Mouse (Mus musculus): ENCODE measurements around the gene Fli1. TPM values are rescaled to one million over a fixed set of nuclear protein-coding genes. Genes with fewer than 3 reads are reported as not detected.

Gene Fli1
- polyA plus RNA-seq, 1 experiment from 2014 or later = 68.3 TPM

DNA sequence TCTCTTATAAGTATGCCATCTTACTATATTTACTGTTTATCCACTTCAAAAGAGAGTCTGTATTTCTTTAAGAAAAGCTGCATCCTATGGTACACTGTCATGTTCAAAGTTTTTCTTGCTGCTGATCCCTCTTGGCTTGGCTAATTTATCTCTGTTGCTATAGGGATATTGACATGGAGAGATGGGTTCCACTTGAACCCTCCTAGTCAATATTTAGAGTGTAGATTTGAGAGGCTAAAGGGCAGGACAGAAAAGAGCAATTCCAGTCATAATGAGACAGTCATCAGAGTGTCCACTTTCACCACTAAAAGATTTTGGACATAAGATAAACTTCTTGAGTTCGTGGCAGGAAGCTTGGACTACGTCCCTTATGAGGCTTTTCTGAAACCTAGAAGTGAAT, 142.4 kb downstream of the Fli1 start:
- H3K27ac ChIP-seq (replicated peaks; ENCODE audit: low read depth, low read length) = no peak overlapping the region
- no peak overlapping the region for H3K4me2 ChIP-seq (ENCODE audit: low read depth, severe bottlenecking)
- ATAC-seq (ENCODE audit: insufficient number of reproducible peaks, low FRiP score, low TSS enrichment, low read depth) (no peak), DNase-seq (ENCODE audit: low spot score) (no peak)
- 87% methylated on average over 2 of the region's 2 CpGs for WGBS
- no peak overlapping the region for H3K4me3 ChIP-seq (ENCODE audit: low read depth, low read length)
- peaks cover 4% of the 10 kb centered on the region; the same call in 1 of the 2 replicates for H3K4me1 ChIP-seq (ENCODE audit: control insufficient read depth, insufficient read depth, low read length)
- H3K9me3 ChIP-seq (ENCODE audit: control insufficient read depth, low read length) = no peaks in the 10 kb centered on the region
- H3K9ac ChIP-seq (ENCODE audit: low read length) = no peak overlapping the region
- no peaks in the 10 kb centered on the region for H3K27me3 ChIP-seq (ENCODE audit: control insufficient read depth, insufficient read depth, low read length)
- no peaks in the 10 kb centered on the region for H3K36me3 ChIP-seq (ENCODE audit: control insufficient read depth, insufficient read depth, low read length)

DNA sequence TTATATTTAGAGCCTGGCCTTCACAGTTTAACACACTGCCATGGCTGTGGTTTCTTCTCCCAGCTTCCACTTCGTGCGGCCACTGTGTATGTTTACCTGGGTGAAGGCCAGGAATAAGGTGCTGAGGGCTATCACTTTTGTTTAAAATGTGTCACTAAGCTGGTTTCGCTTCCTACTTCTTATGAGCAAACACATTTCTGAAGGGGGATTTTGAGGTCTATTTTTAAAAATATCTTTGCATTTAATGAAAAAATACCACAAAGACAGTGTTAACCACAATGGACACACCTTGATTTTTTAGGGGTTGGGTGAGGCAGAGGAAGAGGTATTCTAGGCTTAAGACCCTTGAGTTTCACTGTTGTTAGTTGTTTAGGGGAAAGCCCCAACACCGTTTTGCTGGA, 147.9 kb downstream of the Fli1 start:
- H3K27ac ChIP-seq (replicated peaks; ENCODE audit: low read depth, low read length) = no peak overlapping the region
- H3K27me3 ChIP-seq (ENCODE audit: control insufficient read depth, insufficient read depth, low read length) = no peaks in the 10 kb centered on the region
- H3K4me1 ChIP-seq (ENCODE audit: control insufficient read depth, insufficient read depth, low read length) = no peaks in the 10 kb centered on the region
- H3K36me3 ChIP-seq (ENCODE audit: control insufficient read depth, insufficient read depth, low read length) = no peaks in the 10 kb centered on the region
- DNase-seq (ENCODE audit: low spot score) (no peak), ATAC-seq (ENCODE audit: insufficient number of reproducible peaks, low FRiP score, low TSS enrichment, low read depth) (no peak)
- H3K4me2 ChIP-seq (ENCODE audit: low read depth, severe bottlenecking) = no peak overlapping the region
- H3K9me3 ChIP-seq (ENCODE audit: control insufficient read depth, low read length) = no peaks in the 10 kb centered on the region
- H3K9ac ChIP-seq (ENCODE audit: low read length) = no peak overlapping the region
- 95% methylated on average over 4 of the region's 4 CpGs for WGBS
- H3K4me3 ChIP-seq (ENCODE audit: low read depth, low read length) = no peak overlapping the region

DNA sequence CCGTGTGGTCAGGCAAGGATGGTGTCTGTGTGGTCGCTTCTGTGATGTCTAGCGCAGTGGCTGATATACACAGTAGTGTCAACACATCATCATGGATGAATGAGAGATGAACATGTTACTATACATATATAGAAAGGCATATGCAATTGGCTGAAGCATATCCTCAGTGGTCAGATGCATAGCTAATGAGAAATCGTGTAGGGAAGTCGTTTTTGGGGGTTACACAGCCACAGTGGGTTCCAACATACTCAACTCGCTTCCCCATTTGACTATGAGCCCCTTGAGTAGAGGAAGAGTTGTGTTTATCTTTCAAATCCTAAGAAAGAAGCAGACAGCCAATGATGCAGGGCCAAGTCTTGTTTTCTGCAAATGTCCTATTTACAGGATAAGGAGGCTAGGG, 149.9 kb downstream of the Fli1 start:
- WGBS = 85% methylated on average over 6 of the region's 6 CpGs
- no peak overlapping the region for H3K9ac ChIP-seq (ENCODE audit: low read length)
- H3K4me2 ChIP-seq (ENCODE audit: low read depth, severe bottlenecking) = no peak overlapping the region
- no peaks in the 10 kb centered on the region for H3K4me1 ChIP-seq (ENCODE audit: control insufficient read depth, insufficient read depth, low read length)
- no peaks in the 10 kb centered on the region for H3K27me3 ChIP-seq (ENCODE audit: control insufficient read depth, insufficient read depth, low read length)
- DNase-seq (ENCODE audit: low spot score) (no peak), ATAC-seq (ENCODE audit: insufficient number of reproducible peaks, low FRiP score, low TSS enrichment, low read depth) (no peak)
- no peak overlapping the region for H3K4me3 ChIP-seq (ENCODE audit: low read depth, low read length)
- no peaks in the 10 kb centered on the region for H3K9me3 ChIP-seq (ENCODE audit: control insufficient read depth, low read length)
- no peaks in the 10 kb centered on the region for H3K36me3 ChIP-seq (ENCODE audit: control insufficient read depth, insufficient read depth, low read length)
- no peak overlapping the region for H3K27ac ChIP-seq (replicated peaks; ENCODE audit: low read depth, low read length)

GRCm38 (mm10) chr9:32391701-32392100, 151.0 kb downstream of the Fli1 start:
- Histone ChIP-seq H3K4me2 (ENCODE audit: low read depth, severe bottlenecking) (no peak overlapping the region), H3K36me3 (ENCODE audit: control insufficient read depth, insufficient read depth, low read length) (no peaks in the 10 kb centered on the region), H3K4me3 (ENCODE audit: low read depth, low read length) (no peak overlapping the region), H3K9ac (ENCODE audit: low read length) (no peak overlapping the region), H3K9me3 (ENCODE audit: control insufficient read depth, low read length) (no peaks in the 10 kb centered on the region), H3K27ac (replicated peaks; ENCODE audit: low read depth, low read length) (no peak overlapping the region), H3K4me1 (ENCODE audit: control insufficient read depth, insufficient read depth, low read length) (no peaks in the 10 kb centered on the region), H3K27me3 (ENCODE audit: control insufficient read depth, insufficient read depth, low read length) (no peaks in the 10 kb centered on the region)
- ATAC-seq (ENCODE audit: insufficient number of reproducible peaks, low FRiP score, low TSS enrichment, low read depth) (no peak), DNase-seq (ENCODE audit: low spot score) (no peak)
- WGBS = 87% methylated on average over 9 of the region's 9 CpGs

DNA sequence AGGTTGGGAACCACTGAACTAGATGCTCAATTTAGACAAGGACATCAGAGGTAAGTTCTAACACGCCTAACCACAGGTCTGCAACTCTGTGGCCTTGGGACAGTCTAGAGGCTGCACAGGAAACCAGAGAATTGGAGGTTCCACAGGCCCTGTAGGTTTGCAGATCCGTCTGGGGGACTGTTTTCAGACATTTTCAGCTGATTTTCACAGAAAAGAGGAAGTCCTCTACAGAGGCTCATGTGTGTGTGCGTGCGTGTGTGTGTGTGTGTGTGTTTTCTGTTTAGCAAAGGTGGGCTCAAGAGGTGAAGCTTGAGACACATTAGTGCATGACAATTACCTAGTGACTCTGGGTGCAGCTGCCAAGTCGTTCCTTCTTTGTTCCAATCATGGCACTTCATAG, 151.6 kb downstream of the Fli1 start:
- Histone ChIP-seq H3K4me3 (ENCODE audit: low read depth, low read length) (no peak overlapping the region), H3K4me1 (ENCODE audit: control insufficient read depth, insufficient read depth, low read length) (no peaks in the 10 kb centered on the region), H3K9me3 (ENCODE audit: control insufficient read depth, low read length) (no peaks in the 10 kb centered on the region), H3K4me2 (ENCODE audit: low read depth, severe bottlenecking) (no peak overlapping the region), H3K36me3 (ENCODE audit: control insufficient read depth, insufficient read depth, low read length) (no peaks in the 10 kb centered on the region), H3K27ac (replicated peaks; ENCODE audit: low read depth, low read length) (no peak overlapping the region), H3K9ac (ENCODE audit: low read length) (no peak overlapping the region), H3K27me3 (ENCODE audit: control insufficient read depth, insufficient read depth, low read length) (no peaks in the 10 kb centered on the region)
- DNase-seq (ENCODE audit: low spot score) (no peak), ATAC-seq (ENCODE audit: insufficient number of reproducible peaks, low FRiP score, low TSS enrichment, low read depth) (no peak)
- WGBS = 83% methylated on average over 5 of the region's 5 CpGs

DNA sequence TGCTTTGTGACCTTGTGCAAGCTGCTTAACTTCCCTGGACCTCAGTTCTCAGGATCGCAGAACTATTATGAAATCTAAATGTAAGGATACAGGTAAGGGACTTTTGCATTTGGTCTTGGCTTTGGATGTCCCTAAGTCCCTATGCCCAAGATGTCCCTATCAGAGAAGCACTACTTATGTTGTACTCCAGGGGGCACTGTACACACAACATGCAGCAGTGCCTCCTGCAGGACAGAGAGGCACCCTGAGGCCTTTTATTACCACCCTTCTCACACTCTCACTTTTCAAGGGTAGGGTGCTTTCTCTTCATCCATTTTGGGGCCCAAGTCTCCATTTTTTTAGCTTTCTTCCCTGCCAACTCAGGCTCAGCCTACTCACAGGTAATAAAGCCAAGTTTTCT, 154.5 kb downstream of the Fli1 start:
- DNase-seq (ENCODE audit: low spot score) (no peak), ATAC-seq (ENCODE audit: insufficient number of reproducible peaks, low FRiP score, low TSS enrichment, low read depth) (no peak)
- Histone ChIP-seq H3K9ac (ENCODE audit: low read length) (no peak overlapping the region), H3K4me3 (ENCODE audit: low read depth, low read length) (no peak overlapping the region), H3K27me3 (ENCODE audit: control insufficient read depth, insufficient read depth, low read length) (no peaks in the 10 kb centered on the region), H3K4me1 (ENCODE audit: control insufficient read depth, insufficient read depth, low read length) (no peaks in the 10 kb centered on the region), H3K27ac (replicated peaks; ENCODE audit: low read depth, low read length) (no peak overlapping the region), H3K4me2 (ENCODE audit: low read depth, severe bottlenecking) (no peak overlapping the region), H3K9me3 (ENCODE audit: control insufficient read depth, low read length) (no peaks in the 10 kb centered on the region), H3K36me3 (ENCODE audit: control insufficient read depth, insufficient read depth, low read length) (no peaks in the 10 kb centered on the region)
- WGBS = 89% methylated on average over 1 of the region's 1 CpGs

DNA sequence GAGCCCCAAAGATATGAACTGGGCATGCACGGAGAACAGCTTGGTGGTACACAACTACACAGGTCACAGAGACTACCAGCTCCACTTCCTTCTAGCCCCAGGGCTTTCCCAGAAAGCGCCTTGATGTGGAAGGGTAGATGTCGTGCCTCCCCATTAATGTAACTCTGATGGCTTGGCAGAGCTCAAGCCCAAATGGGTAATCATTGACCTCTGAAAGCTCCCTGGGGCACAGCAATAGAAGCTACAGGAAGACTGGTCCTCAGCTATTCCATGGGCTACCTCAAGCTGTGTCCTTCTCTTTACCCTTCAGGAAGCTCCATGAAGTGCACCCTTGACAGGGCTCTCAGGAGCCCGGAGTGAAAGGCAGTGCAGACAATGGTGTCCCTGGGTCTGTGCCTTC, 157.8 kb downstream of the Fli1 start:
- DNase-seq (ENCODE audit: low spot score) (no peak), ATAC-seq (ENCODE audit: insufficient number of reproducible peaks, low FRiP score, low TSS enrichment, low read depth) (no peak)
- no peak overlapping the region for H3K9ac ChIP-seq (ENCODE audit: low read length)
- H3K27me3 ChIP-seq (ENCODE audit: control insufficient read depth, insufficient read depth, low read length) = no peaks in the 10 kb centered on the region
- H3K27ac ChIP-seq (replicated peaks; ENCODE audit: low read depth, low read length) = no peak overlapping the region
- no peaks in the 10 kb centered on the region for H3K4me1 ChIP-seq (ENCODE audit: control insufficient read depth, insufficient read depth, low read length)
- H3K4me2 ChIP-seq (ENCODE audit: low read depth, severe bottlenecking) = no peak overlapping the region
- H3K9me3 ChIP-seq (ENCODE audit: control insufficient read depth, low read length) = no peaks in the 10 kb centered on the region
- H3K4me3 ChIP-seq (ENCODE audit: low read depth, low read length) = no peak overlapping the region
- 78% methylated on average over 4 of the region's 4 CpGs for WGBS
- no peaks in the 10 kb centered on the region for H3K36me3 ChIP-seq (ENCODE audit: control insufficient read depth, insufficient read depth, low read length)

DNA sequence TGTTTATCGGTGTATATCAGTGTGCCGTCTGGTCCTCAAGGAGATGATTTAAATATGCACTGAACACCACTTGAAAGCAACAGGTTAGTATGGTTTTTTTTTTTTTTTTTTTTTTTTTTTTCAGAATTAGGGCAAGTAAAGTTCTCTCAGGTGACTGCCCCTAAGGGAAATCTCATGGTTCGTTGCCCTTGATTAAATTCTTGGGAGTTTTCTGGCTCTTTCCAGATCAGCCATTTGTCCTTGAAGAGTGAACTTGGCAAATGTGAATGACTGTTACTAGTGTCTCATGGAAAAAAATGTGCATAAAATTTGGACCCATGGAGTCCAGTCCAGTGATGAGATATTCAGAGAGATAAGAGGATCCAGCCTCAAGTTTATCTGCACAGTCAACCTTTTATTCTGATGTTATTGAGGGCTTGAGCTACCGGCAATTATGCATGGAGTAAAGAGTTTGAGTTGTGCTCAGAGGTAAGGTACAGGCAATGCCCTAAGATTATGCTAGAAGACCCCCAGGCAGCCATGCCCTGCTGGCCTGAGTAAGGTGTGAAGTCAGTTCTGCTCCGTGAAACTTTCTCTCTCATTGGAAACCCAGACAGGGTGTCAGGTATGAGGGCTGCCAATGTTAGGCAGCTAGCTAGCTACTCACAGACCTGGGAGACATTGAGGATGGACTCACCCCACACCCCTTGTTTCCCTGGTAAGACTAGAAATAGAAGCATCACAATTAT, 165.6 kb downstream of the Fli1 start:
- H3K27ac ChIP-seq (replicated peaks; ENCODE audit: low read depth, low read length) = no peak overlapping the region
- no peaks in the 10 kb centered on the region for H3K27me3 ChIP-seq (ENCODE audit: control insufficient read depth, insufficient read depth, low read length)
- no peak overlapping the region for H3K4me2 ChIP-seq (ENCODE audit: low read depth, severe bottlenecking)
- DNase-seq (ENCODE audit: low spot score) (no peak), ATAC-seq (ENCODE audit: insufficient number of reproducible peaks, low FRiP score, low TSS enrichment, low read depth) (no peak)
- WGBS = 84% methylated on average over 5 of the region's 5 CpGs
- H3K36me3 ChIP-seq (ENCODE audit: control insufficient read depth, insufficient read depth, low read length) = no peaks in the 10 kb centered on the region
- H3K9ac ChIP-seq (ENCODE audit: low read length) = no peak overlapping the region
- no peaks in the 10 kb centered on the region for H3K9me3 ChIP-seq (ENCODE audit: control insufficient read depth, low read length)
- no peaks in the 10 kb centered on the region for H3K4me1 ChIP-seq (ENCODE audit: control insufficient read depth, insufficient read depth, low read length)
- H3K4me3 ChIP-seq (ENCODE audit: low read depth, low read length) = no peak overlapping the region

DNA sequence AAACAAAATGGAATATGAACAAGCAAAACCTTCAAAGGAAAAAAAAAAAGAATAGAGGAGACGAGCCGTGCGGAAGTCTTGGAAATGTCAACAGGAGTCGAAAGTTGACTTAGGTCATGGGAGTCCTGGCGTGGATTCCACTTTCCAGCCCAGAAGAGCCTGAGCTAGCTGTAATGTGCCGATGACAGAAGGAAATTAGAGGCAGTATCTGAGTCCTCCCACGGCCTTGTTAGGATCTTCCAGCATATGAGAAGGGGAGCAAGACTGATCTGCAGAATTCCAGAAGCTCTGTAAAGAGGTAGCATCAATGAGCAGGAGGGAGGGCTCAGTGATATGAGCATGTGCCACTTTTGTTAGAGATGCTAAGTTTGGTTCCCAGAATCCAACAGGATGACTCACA, 166.6 kb downstream of the Fli1 start:
- Histone ChIP-seq H3K9ac (ENCODE audit: low read length) (no peak overlapping the region), H3K27me3 (ENCODE audit: control insufficient read depth, insufficient read depth, low read length) (no peaks in the 10 kb centered on the region), H3K4me1 (ENCODE audit: control insufficient read depth, insufficient read depth, low read length) (no peaks in the 10 kb centered on the region), H3K9me3 (ENCODE audit: control insufficient read depth, low read length) (no peaks in the 10 kb centered on the region), H3K27ac (replicated peaks; ENCODE audit: low read depth, low read length) (no peak overlapping the region), H3K4me2 (ENCODE audit: low read depth, severe bottlenecking) (no peak overlapping the region), H3K4me3 (ENCODE audit: low read depth, low read length) (no peak overlapping the region), H3K36me3 (ENCODE audit: control insufficient read depth, insufficient read depth, low read length) (no peaks in the 10 kb centered on the region)
- DNase-seq (ENCODE audit: low spot score) (no peak), ATAC-seq (ENCODE audit: insufficient number of reproducible peaks, low FRiP score, low TSS enrichment, low read depth) (no peak)
- 92% methylated on average over 7 of the region's 7 CpGs for WGBS

Data from limb, embryonic 11.5 days (tissue).